Mouse (Mus musculus) kidney, adult 2 months (tissue): Measurements from ENCODE around the gene Gal3st4.

Source experiments
- CTCF ChIP-seq: fragments of 200-500 bp; conservative IDR thresholded peaks from 2 replicates; pipeline ENCODE4 v1.5.1; 2011; ENCODE audit warnings: low read depth, mild to moderate bottlenecking, control low read depth, low read length, moderate library complexity, mixed read lengths; ENCODE audit not compliant: insufficient read depth, insufficient read length
- POLR2A ChIP-seq: fragments of 200-500 bp; IDR thresholded peaks from one replicate; pipeline ENCODE4 v1.6.1; 2011; ENCODE audit warnings: low read depth, low read length, control low read depth

DNA sequence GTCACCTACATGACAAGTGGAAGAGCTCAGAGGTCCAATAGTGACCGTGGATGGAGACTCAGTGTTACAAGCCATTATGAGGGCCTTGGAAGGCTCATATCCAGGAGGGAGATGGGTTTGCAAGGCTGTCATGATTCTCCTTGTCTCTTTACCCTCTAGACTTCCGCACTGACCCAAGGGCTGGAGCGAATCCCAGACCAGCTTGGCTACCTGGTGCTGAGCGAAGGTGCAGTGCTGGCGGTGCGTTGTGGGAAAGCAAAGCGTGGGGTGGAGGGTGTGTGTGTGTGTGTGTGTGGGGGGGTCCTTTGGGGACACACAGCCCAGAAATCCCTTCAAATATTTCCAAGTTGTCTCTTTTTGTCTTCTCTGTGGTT is 16.6 kb downstream of the Gal3st4 start:
- TF ChIP-seq CTCF (no peak), POLR2A (no peak)
